Mouse (Mus musculus) Patski (cell line): Measurements from ENCODE around the gene Cdkl3. TPM values are rescaled to one million over a fixed set of nuclear protein-coding genes. Genes with fewer than 3 reads are reported as not detected.

ENCODE experiments used
- ATAC-seq: fragments of 100-300 bp; one replicate; pipeline ENCODE4 v1.8.0; 2021
- CTCF ChIA-PET: fragments of 350-600 bp; sonication (Branson Sonifier 250); formaldehyde crosslinking; loops from one replicate; lab custom pipeline; 2022; ENCODE audit warnings: inconsistent platforms; lab: Charles Lee
- POLR2A ChIA-PET: fragments of 350-600 bp; sonication (Branson Sonifier 250); formaldehyde crosslinking; loops from one replicate; lab custom pipeline; 2022; ENCODE audit warnings: antibody characterized with exemption, inconsistent platforms; lab: Charles Lee
- DNase-seq: peaks from one replicate; pipeline ENCODE4 v3.0.0-alpha.2; 2011; ENCODE audit warnings: low read depth, low spot score
- H3K27me3 ChIP-seq: fragments of 371-371 bp; one replicate; pipeline ENCODE4 v1.5.1; 2021
- CTCF ChIP-seq: fragments of 100-300 bp; IDR thresholded peaks from one replicate; pipeline ENCODE4 v1.5.1; 2021
- in situ Hi-C: fragments of 300-500 bp; cut with MboI; formaldehyde crosslinking; loops from 3 replicates; pipeline ENCODE4 v1.11.1; 2018; ENCODE audit warnings: low pct_unique_long_range_greater_than_20kb, mixed read lengths
- polyA plus RNA-seq: library from polyadenylated mRNA; unstranded; gene quantifications from one replicate; pipeline ENCODE4 v1.2.3, GENCODE M21; 2021

Cdkl3 gene
- polyA plus RNA-seq, result 6.3 TPM

DNA sequence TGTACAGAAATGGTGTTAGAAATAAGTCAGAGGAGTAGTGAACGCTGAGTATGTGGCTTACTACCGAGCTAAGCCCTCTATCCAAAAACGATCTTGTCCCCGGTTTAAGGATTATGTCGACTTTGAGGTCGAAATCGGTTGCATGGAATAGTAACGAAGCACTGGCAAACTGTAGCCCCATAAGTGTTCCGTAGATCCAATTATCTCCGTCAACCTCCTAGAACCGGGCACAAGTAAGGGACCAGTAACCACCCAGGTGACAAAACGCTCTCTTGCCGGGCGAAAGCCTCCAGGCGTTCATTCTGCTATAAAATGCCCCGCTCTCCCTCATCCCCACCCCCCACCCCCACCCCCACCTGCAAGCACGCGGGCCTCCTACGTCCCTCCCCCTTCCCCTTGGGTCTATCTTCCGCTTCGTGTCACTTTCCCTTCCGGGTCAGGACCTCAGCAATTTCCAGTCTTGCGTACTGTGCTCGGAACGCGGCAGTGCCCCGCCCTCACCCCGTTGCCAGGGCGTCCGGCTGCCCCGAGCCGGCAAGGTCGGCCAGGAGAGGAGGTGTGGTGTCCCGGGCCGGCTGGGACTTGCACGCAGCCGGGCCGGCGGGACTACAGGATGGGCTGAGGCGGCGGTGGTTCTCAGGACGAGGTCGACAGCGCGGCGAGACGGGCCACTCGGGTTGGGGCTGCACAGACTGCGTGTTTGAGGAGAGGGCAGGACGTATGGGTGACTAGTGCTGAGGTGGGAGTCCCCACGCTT, at the start of gene Cdkl3:
TSS of gene Cdkl3 (plus strand) at position 450 of the 757 bp plus-strand sequence.
- in situ Hi-C loops, result no loop called here
- peak; percentile 90 for ATAC-seq
- POLR2A ChIA-PET, result interaction anchor here (1.6 kb wide), 1 partner anchor 147 kb away, joined by 5 read pairs; no protein-coding TSS in a partner anchor

DNA sequence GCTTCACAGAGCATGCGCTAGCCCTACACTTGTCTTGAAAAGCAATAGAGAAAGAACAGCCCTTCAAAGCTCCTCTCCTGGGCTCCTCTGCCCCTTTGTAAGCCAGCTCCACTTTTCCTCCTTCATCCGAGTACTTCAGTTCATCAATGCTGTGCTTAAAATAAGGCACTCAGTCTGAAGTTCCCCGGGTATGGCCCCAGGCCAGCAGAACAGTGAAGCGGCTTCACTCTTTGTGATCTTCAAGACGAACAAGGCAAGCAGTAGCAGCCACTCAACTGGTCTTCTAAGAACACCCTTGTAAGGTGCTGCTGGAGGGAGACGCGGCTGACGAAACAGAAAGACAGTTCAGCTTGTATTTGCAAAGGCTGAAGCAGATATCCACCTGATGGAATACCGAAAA, 47.9 kb upstream of the Cdkl3 start:
- in situ Hi-C loops, result no loop called here
- no peak for DNase-seq
- CTCF ChIA-PET, result no interaction called here
- no peaks in the 10 kb centered on the region for H3K27me3 ChIP-seq
- no peak for ATAC-seq
- no peak for TF ChIP-seq CTCF
- POLR2A ChIA-PET, result no interaction called here

More for the DNA sequence above, at the start of gene Cdkl3:
- H3K27me3 ChIP-seq, result no peaks in the 10 kb centered on the region
- no peak for TF ChIP-seq CTCF
- DNase-seq, result peak; percentile 80
- CTCF ChIA-PET, result no interaction called here

DNA sequence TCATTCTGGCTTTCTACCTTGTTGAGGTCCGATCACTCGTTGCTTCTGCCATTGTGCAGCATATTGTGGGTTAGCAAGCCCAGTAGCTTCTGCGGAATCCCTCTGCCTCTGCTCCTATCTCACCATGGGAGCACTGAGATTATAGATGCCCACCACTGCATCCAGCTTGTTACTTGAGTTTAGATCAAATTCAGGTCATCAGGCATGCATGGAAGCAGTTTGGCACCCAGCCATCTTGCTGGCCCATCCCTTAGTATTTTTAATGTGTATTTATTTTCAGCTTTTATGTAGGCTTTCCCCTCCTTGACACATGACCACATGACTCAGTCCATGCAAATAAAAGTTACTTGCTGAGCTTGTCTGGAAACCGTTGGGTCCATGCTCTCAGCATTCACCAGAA, 46.3 kb upstream of the Cdkl3 start:
- H3K27me3 ChIP-seq, result no peaks in the 10 kb centered on the region
- ATAC-seq (no peak), DNase-seq (no peak)
- TF ChIP-seq CTCF, result no peak
- ChIA-PET CTCF (interaction anchor here (2.2 to 2.3 kb wide), 2 partner anchors 8 to 12 kb away, joined by 6 to 11 read pairs; no protein-coding TSS in a partner anchor), POLR2A (no interaction called here)
- in situ Hi-C loops, result no loop called here

DNA sequence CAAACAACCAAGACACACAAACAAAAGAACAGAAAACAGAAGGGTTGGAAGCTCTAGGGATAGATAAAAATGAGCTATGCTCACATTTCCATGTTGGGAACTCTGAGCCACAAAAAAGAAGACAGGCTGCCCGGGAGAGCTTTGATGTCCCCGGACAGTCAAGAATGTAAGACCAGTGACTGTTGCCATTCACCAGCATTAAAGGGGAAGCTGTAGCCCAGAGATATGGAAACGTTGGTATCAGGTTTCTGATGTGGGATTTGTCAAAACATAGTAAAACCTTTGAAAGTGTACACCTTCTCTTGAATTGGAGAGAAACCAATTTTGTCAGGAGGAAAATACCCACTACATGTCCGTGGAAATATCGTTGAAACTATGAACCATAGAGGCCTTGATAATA, 44.5 kb upstream of the Cdkl3 start:
- ATAC-seq (no peak), DNase-seq (no peak)
- TF ChIP-seq CTCF, result no peak
- no peaks in the 10 kb centered on the region for H3K27me3 ChIP-seq
- in situ Hi-C loops, result no loop called here
- ChIA-PET POLR2A (interaction anchor here (1.7 kb wide), 1 partner anchor 103 kb away, joined by 5 read pairs; the partner anchor contains the start of gene Jade2), CTCF (interaction anchor here (1.1 to 2.3 kb wide), 4 partner anchors 10 to 99 kb away, joined by 3 to 6 read pairs (median 4); no protein-coding TSS in a partner anchor)

DNA sequence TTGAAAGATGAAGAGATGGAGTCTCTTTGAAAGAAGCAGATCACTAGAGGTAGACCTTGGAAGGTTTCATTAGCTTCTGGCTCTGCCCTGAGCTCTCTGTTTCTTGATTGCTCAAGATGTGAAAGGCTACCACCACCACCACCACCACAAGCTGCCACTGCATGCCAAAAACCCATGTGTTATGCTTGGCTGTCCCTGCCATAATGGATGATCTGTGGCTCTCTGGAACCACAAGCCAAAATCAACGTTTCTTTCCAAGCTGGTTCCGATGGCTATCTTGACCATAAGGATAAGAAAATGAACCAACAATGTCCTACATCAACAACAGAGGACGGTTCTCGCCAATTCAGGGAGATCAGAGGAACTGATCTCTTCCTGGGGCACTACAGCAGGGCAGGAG, 44.0 kb upstream of the Cdkl3 start:
- TF ChIP-seq CTCF, result no peak
- no peaks in the 10 kb centered on the region for H3K27me3 ChIP-seq
- in situ Hi-C loops, result no loop called here
- ATAC-seq (no peak), DNase-seq (no peak)
- CTCF ChIA-PET, result interaction anchor here (1.2 to 2.3 kb wide), 3 partner anchors 10 to 91 kb away, joined by 3 to 6 read pairs (median 4); no protein-coding TSS in a partner anchor
- POLR2A ChIA-PET, result interaction anchor here (1.0 to 1.7 kb wide), 2 partner anchors 86 to 103 kb away, joined by 3 to 5 read pairs; partner anchors contain the start of gene Jade2

GRCm38 (mm10) chr11:51960967-51961471, 43.0 kb upstream of the Cdkl3 start:
- DNase-seq (no peak), ATAC-seq (no peak)
- in situ Hi-C loops, result no loop called here
- TF ChIP-seq CTCF, result peak; percentile 44
- H3K27me3 ChIP-seq, result no peaks in the 10 kb centered on the region
- ChIA-PET CTCF (interaction anchor here (0.8 to 1.8 kb wide), 3 partner anchors 16 to 141 kb away, joined by 3 to 5 read pairs (median 3); no protein-coding TSS in a partner anchor), POLR2A (interaction anchor here (0.6 to 1.7 kb wide), 3 partner anchors 87 to 210 kb away, joined by 3 to 5 read pairs (median 3); partner anchors contain the start of gene Jade2)

DNA sequence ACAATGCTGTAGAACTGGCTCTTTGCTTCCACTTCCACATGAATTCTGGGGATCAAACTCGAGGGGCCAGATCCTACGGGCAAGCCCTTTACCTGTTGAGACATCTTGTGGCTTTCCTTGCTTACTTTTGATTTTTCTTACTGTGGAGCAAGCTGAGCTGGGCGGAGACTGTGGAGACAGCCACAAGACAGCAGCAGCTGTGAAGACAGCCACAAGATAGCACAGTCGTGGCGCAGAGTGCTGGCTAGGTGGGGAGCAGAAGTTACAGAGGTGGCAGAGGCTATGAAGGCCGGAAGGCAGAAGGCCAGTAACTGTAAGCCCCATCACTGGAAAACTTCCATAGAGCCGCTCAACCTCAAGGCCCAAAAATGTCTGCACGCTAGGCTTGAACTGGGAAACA, 42.3 kb upstream of the Cdkl3 start:
- ATAC-seq, result no peak
- TF ChIP-seq CTCF, result no peak
- DNase-seq, result no peak
- CTCF ChIA-PET, result interaction anchor here (1.1 to 1.8 kb wide), 2 partner anchors 20 to 142 kb away, joined by 3 to 5 read pairs; no protein-coding TSS in a partner anchor
- no peaks in the 10 kb centered on the region for H3K27me3 ChIP-seq
- POLR2A ChIA-PET, result interaction anchor here (1.2 kb wide), 1 partner anchor 104 kb away, joined by 3 read pairs; the partner anchor contains the start of gene Jade2
- in situ Hi-C loops, result no loop called here

DNA sequence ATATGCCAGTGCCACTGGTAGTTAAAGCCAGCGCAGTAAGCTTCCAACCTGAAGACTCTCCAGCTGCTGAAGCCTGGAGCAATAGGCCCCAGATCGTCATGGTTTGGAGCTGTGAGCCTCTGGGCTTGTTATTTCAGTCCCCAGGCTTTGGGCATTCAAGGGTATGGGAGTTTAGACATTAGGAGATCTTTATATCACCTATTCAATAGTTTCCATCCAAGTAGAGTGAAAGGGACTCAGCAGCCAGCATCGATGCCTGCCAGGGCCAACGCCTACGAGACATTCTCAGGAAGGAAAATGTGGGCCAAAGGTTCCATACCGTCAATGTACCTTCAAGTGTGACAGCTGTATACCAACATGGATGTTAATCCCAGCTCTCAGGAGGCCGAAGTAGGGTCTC, 41.7 kb upstream of the Cdkl3 start:
- TF ChIP-seq CTCF, result no peak
- ChIA-PET POLR2A (interaction anchor here (1.2 kb wide), 1 partner anchor 105 kb away, joined by 3 read pairs; the partner anchor contains the start of gene Jade2), CTCF (interaction anchor here (1.1 to 1.8 kb wide), 2 partner anchors 21 to 142 kb away, joined by 3 to 5 read pairs; no protein-coding TSS in a partner anchor)
- no peak for DNase-seq
- ATAC-seq, result no peak
- H3K27me3 ChIP-seq, result no peaks in the 10 kb centered on the region
- in situ Hi-C loops, result no loop called here

DNA sequence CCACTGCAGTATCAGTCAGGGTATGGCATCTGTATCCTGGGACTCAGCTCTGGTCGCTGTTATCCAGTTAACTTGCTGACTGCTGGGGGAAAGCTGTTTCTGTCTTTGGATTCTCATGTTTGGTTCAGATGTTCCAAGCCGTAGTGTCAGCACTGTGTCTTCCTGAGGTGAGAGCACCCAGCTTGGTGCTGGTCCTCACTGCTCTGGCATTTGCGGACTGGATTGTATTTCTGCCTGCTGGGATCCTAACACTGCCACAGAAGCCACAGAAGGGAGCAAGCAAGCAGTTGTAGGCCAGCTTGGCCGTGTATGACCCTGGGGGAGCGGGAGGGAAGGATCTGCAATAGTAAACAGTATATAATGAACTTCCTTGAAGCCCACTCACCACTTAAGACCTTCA, 37.4 kb upstream of the Cdkl3 start:
- TF ChIP-seq CTCF, result no peak
- ATAC-seq (no peak), DNase-seq (no peak)
- H3K27me3 ChIP-seq, result no peaks in the 10 kb centered on the region
- CTCF ChIA-PET, result interaction anchor here (1.0 to 6.7 kb wide), 13 partner anchors 11 to 254 kb away, joined by 3 to 43 read pairs (median 4); no protein-coding TSS in a partner anchor
- in situ Hi-C loops, result loop anchor here (5.0 kb wide), 3 partner anchors 49 to 144 kb away; partner anchors contain the start of gene Jade2
- POLR2A ChIA-PET, result interaction anchor here (0.5 to 2.5 kb wide), 7 partner anchors 10 to 111 kb away, joined by 3 to 18 read pairs (median 5); partner anchors contain the start of gene Jade2
